Mouse (Mus musculus) CH12.LX (cell line): Measurements from ENCODE around the gene Irs3. TPM values are rescaled to one million over a fixed set of nuclear protein-coding genes. Genes with fewer than 3 reads are reported as not detected.

Experiments
- DNase-seq: peaks from one replicate; pipeline ENCODE4 v3.0.0-alpha.2; 2013; ENCODE audit errors: extremely low read depth
- H3K27ac ChIP-seq: 2 replicates; pipeline ENCODE4 v1.5.1; 2012; ENCODE audit warnings: low read depth, mild to moderate bottlenecking, control low read depth, moderate library complexity; ENCODE audit not compliant: insufficient read depth
- H3K27me3 ChIP-seq: replicated peaks from 2 replicates; pipeline ENCODE3; 2012; ENCODE audit warnings: inconsistent platforms
- H3K36me3 ChIP-seq, 2 experiments: replicated peaks in 1 of 2; 2 replicates each; pipeline versions ENCODE3 to v1.6.1; 2012; ENCODE audit warnings: inconsistent platforms in 1 of 2, low read length in 1 of 2, mild to moderate bottlenecking in 1 of 2, mixed read lengths in 1 of 2, moderate library complexity in 1 of 2; ENCODE audit not compliant: control insufficient read depth in 1 of 2, insufficient read depth in 1 of 2
- H3K4me1 ChIP-seq, 2 experiments: 2 replicates each; pipeline ENCODE4 v1.6.1; 2012; ENCODE audit warnings: inconsistent platforms in 1 of 2, moderate library complexity in 1 of 2; ENCODE audit not compliant: insufficient read depth in 2 of 2, control insufficient read depth in 1 of 2
- H3K4me2 ChIP-seq: 2 replicates; pipeline ENCODE4 v1.6.1; 2012; ENCODE audit warnings: low read depth, mild to moderate bottlenecking, control low read depth; ENCODE audit not compliant: poor library complexity, insufficient read depth, severe bottlenecking
- H3K4me3 ChIP-seq, 3 experiments: fragments of 150-350 bp in 1 of 3; sonication (generic) in 1 of 3; replicated peaks in 1 of 3; 2 replicates each; pipeline versions ENCODE3 to v1.5.1; 2011 to 2012; ENCODE audit warnings: low read depth in 2 of 3, low read length in 2 of 3, mild to moderate bottlenecking in 2 of 3, moderate library complexity in 2 of 3, control low read depth in 1 of 3, improper control_type of control experiment in 1 of 3, inconsistent platforms in 1 of 3, mixed read lengths in 1 of 3; ENCODE audit not compliant: poor library complexity in 1 of 3
- H3K79me2 ChIP-seq: replicated peaks from 2 replicates; pipeline ENCODE4 v1.6.1; 2012; ENCODE audit warnings: mild to moderate bottlenecking, moderate library complexity; ENCODE audit not compliant: control insufficient read depth, poor library complexity, insufficient read depth, severe bottlenecking; ENCODE audit errors: extremely low read depth
- H3K9ac ChIP-seq: 2 replicates; pipeline ENCODE4 v1.6.1; 2012; ENCODE audit warnings: low read depth, mild to moderate bottlenecking, control low read depth, moderate library complexity; ENCODE audit not compliant: insufficient read depth
- H3K9me3 ChIP-seq: replicated peaks from 2 replicates; pipeline ENCODE3; 2012; ENCODE audit warnings: low read length, inconsistent platforms, mixed read lengths
- CHD2 ChIP-seq: IDR thresholded peaks from 2 replicates; pipeline ENCODE4 v1.6.1; 2011; ENCODE audit warnings: low read length, improper control_type of control experiment
- ETS1 ChIP-seq: conservative IDR thresholded peaks from 2 replicates; pipeline ENCODE4 v1.6.1; 2012; ENCODE audit warnings: low read depth, mild to moderate bottlenecking, inconsistent platforms, low read length, improper control_type of control experiment, moderate library complexity
- HCFC1 ChIP-seq: IDR thresholded peaks from 2 replicates; pipeline ENCODE4 v1.6.1; 2012; ENCODE audit warnings: low read depth, mild to moderate bottlenecking, inconsistent platforms, low read length, improper control_type of control experiment
- IRF4 ChIP-seq: IDR thresholded peaks from 2 replicates; pipeline ENCODE4 v1.6.1; 2014; ENCODE audit warnings: low read depth, mild to moderate bottlenecking, inconsistent platforms, low read length, improper control_type of control experiment
- JUN ChIP-seq: IDR thresholded peaks from 2 replicates; pipeline ENCODE4 v1.6.1; 2011; ENCODE audit warnings: low read depth, mild to moderate bottlenecking, low read length, improper control_type of control experiment, moderate library complexity; ENCODE audit not compliant: insufficient read depth
- JUND ChIP-seq: conservative IDR thresholded peaks from 2 replicates; pipeline ENCODE4 v1.6.1; 2011; ENCODE audit warnings: low read depth, low read length, improper control_type of control experiment
- KAT2A ChIP-seq: IDR thresholded peaks from 2 replicates; pipeline ENCODE4 v1.6.1; 2012; ENCODE audit warnings: low read length, improper control_type of control experiment, inconsistent platforms; ENCODE audit not compliant: insufficient replicate concordance
- MAX ChIP-seq: IDR thresholded peaks from 2 replicates; pipeline ENCODE4 v1.6.1; 2011; ENCODE audit warnings: low read length, improper control_type of control experiment
- MAZ ChIP-seq: IDR thresholded peaks from 2 replicates; pipeline ENCODE4 v1.6.1; 2012; ENCODE audit warnings: low read depth, mild to moderate bottlenecking, inconsistent platforms, low read length, improper control_type of control experiment, moderate library complexity
- MXI1 ChIP-seq: IDR thresholded peaks from 2 replicates; pipeline ENCODE4 v1.6.1; 2011; ENCODE audit warnings: mild to moderate bottlenecking, low read depth, low read length, improper control_type of control experiment
- NELFE ChIP-seq: IDR thresholded peaks from 2 replicates; pipeline ENCODE4 v1.6.1; 2011; ENCODE audit warnings: low read depth, low read length, improper control_type of control experiment
- POLR2AphosphoS2 ChIP-seq: IDR thresholded peaks from 2 replicates; pipeline ENCODE4 v1.6.1; 2011; ENCODE audit warnings: low read depth, low read length, improper control_type of control experiment
- RAD21 ChIP-seq: IDR thresholded peaks from 2 replicates; pipeline ENCODE4 v1.6.1; 2011; ENCODE audit warnings: low read depth, mild to moderate bottlenecking, low read length, improper control_type of control experiment, moderate library complexity
- TBP ChIP-seq: conservative IDR thresholded peaks from 2 replicates; pipeline ENCODE4 v1.6.1; 2011; ENCODE audit warnings: low read depth, low read length, improper control_type of control experiment
- TCF12 ChIP-seq: IDR thresholded peaks from 2 replicates; pipeline ENCODE4 v1.6.1; 2014; ENCODE audit warnings: low read depth, mild to moderate bottlenecking, inconsistent platforms, low read length, improper control_type of control experiment
- UBTF ChIP-seq: IDR thresholded peaks from 2 replicates; pipeline ENCODE4 v1.6.1; 2012; ENCODE audit warnings: low read depth, mild to moderate bottlenecking, inconsistent platforms, low read length, improper control_type of control experiment, moderate library complexity
- USF1 ChIP-seq: IDR thresholded peaks from 2 replicates; pipeline ENCODE4 v1.6.1; 2014; ENCODE audit warnings: low read depth, mild to moderate bottlenecking, inconsistent platforms, low read length, improper control_type of control experiment
- ZKSCAN1 ChIP-seq: IDR thresholded peaks from 2 replicates; pipeline ENCODE4 v1.6.1; 2012; ENCODE audit warnings: low read depth, inconsistent platforms, low read length, improper control_type of control experiment, borderline replicate concordance
- dilution Hi-C: fragments of 300-500 bp; cut with MboI; formaldehyde crosslinking; loops from 2 replicates; pipeline ENCODE4 v1.14.3; 2020; ENCODE audit warnings: low sequenced_read_pairs; ENCODE audit not compliant: extremely low pct_unique_long_range_greater_than_20kb, extremely low pct_ligation_motif_present
- in situ Hi-C: fragments of 300-500 bp; cut with MboI; formaldehyde crosslinking; loops from 3 replicates; pipeline ENCODE4 v1.14.3; 2019; ENCODE audit warnings: low sequenced_read_pairs, low pct_ligation_motif_present, low pct_unique_long_range_greater_than_20kb, mixed read lengths
- polyA plus RNA-seq: library from polyadenylated mRNA; unstranded; fragments of >175 nt; gene quantifications from 2 replicates; pipeline ENCODE4 v1.2.1, GENCODE M21; 2012; ENCODE audit warnings: low read depth; ENCODE audit not compliant: insufficient read length
- total RNA-seq, 2 experiments: library from RNA; depleted of rRNA; stranded (reverse); fragments of 300-350 nt in 1 of 2; fragments of >200 nt in 1 of 2; gene quantifications; 2 replicates each; pipeline ENCODE4 v1.2.3; 2012 to 2014

The Irs3 gene
- total and polyA plus RNA-seq, 3 experiments = not detected

GRCm38 (mm10) chr5:137645091-137645651, 343 bp downstream of the Irs3 start:
- no peak overlapping the region for H3K4me2 ChIP-seq
- peaks cover 11 to 46% of the 10 kb centered on the region in 2 experiments for H3K4me1 ChIP-seq
- no peaks in the 10 kb centered on the region for H3K27me3 ChIP-seq
- H3K9ac ChIP-seq = no peak overlapping the region
- no peak overlapping the region for H3K4me3 ChIP-seq
- TF ChIP-seq CHD2 (no peak), TBP (no peak)
- no peak overlapping the region for H3K27ac ChIP-seq
- DNase-seq = no peak
- H3K36me3 ChIP-seq = peaks cover 28 to 39% of the 10 kb centered on the region in 2 experiments
- no peaks in the 10 kb centered on the region for H3K9me3 ChIP-seq
- H3K79me2 ChIP-seq = no peaks in the 10 kb centered on the region
- in situ Hi-C loops = no loop called here
- dilution Hi-C loops = no loop called here

- DNase-seq = no peak
- H3K27ac ChIP-seq = no peak overlapping the region
- no peaks in the 10 kb centered on the region for H3K27me3 ChIP-seq
- no peak for TF ChIP-seq JUN
- TF ChIP-seq IRF4 = no peak
- TF ChIP-seq USF1 = no peak
- TF ChIP-seq RAD21 = no peak
- no peak for TF ChIP-seq KAT2A
- no peak for TF ChIP-seq MXI1
- no peak for TF ChIP-seq ZKSCAN1
- no peak for TF ChIP-seq ETS1
- no peak for TF ChIP-seq CHD2
- TF ChIP-seq TCF12 = no peak
- TF ChIP-seq POLR2AphosphoS2 = no peak
- no peak for TF ChIP-seq NELFE
- no peak for TF ChIP-seq MAX
- TF ChIP-seq MAZ = no peak
- no peak for TF ChIP-seq HCFC1
- no peak for TF ChIP-seq UBTF
- no peak for TF ChIP-seq JUND
- TF ChIP-seq TBP = no peak
- TF ChIP-seq, all 38 proteins: peak for 0
- H3K36me3 ChIP-seq = peaks cover 35 to 45% of the 10 kb centered on the region in 2 experiments
- in situ Hi-C loops (no loop called here), dilution Hi-C loops (no loop called here)
- no peak overlapping the region for H3K9ac ChIP-seq
- no peaks in the 10 kb centered on the region for H3K9me3 ChIP-seq
- H3K4me3 ChIP-seq = no peak overlapping the region
- H3K79me2 ChIP-seq = no peaks in the 10 kb centered on the region
- no peak overlapping the region for H3K4me2 ChIP-seq
- peaks cover 11 to 42% of the 10 kb centered on the region in 2 experiments for H3K4me1 ChIP-seq
These were observed 1.0 kb downstream of the Irs3 start for GRCm38 (mm10) chr5:137644484-137644883.
